Mouse (Mus musculus): ENCODE results near the gene Gm136. TPM values are rescaled to one million over a fixed set of nuclear protein-coding genes. Genes with fewer than 3 reads are reported as not detected.

Gm136 gene
- polyA plus RNA-seq, 1 experiment from 2014 or later = not detected

Other genes with a start within 250 kb of the Gm136 start
- gene Akirin2, start 205.3 kb downstream of the Gm136 start, polyA plus RNA-seq (2015; fragmentation: Nextera tagmentation; extraction: Ambion mirVana) = 25.4 and 36.1 TPM in 2 replicates
- gene Orc3, start 141.3 kb downstream of the Gm136 start, polyA plus RNA-seq (2015; fragmentation: Nextera tagmentation; extraction: Ambion mirVana) = 90.7 and 91.0 TPM in 2 replicates
- gene Rars2, start 141.3 kb downstream of the Gm136 start, polyA plus RNA-seq (2015; fragmentation: Nextera tagmentation; extraction: Ambion mirVana) = 74.3 and 75.2 TPM in 2 replicates
- 76.3 and 81.1 TPM in 2 replicates for gene Slc35a1, start 68.8 kb downstream of the Gm136 start, polyA plus RNA-seq (2015; fragmentation: Nextera tagmentation; extraction: Ambion mirVana)
- gene Cfap206, start 26.1 kb downstream of the Gm136 start, polyA plus RNA-seq (2015; fragmentation: Nextera tagmentation; extraction: Ambion mirVana) = 1.5 and 1.7 TPM in 2 replicates
- gene Smim8, start 22.2 kb upstream of the Gm136 start, polyA plus RNA-seq (2015; fragmentation: Nextera tagmentation; extraction: Ambion mirVana) = 44.0 and 44.4 TPM in 2 replicates
- gene Zfp292, start 126.7 kb upstream of the Gm136 start, polyA plus RNA-seq (2015; fragmentation: Nextera tagmentation; extraction: Ambion mirVana) = 17.0 and 19.3 TPM in 2 replicates
- not detected in 2 replicates for gene Cga, start 137.5 kb upstream of the Gm136 start, polyA plus RNA-seq (2015; fragmentation: Nextera tagmentation; extraction: Ambion mirVana)

All from kidney, embryonic 16.5 days (tissue).